Mouse (Mus musculus) liver, embryonic 14.5 days (tissue): ENCODE results near the gene Rps25. TPM values are rescaled to one million over a fixed set of nuclear protein-coding genes. Genes with fewer than 3 reads are reported as not detected.
"Not testable (repeated sequence)": the region's sequence is repeated elsewhere in the genome, so short reads cannot be mapped to it uniquely, and the experiment has no call there.

Experiments used
- ATAC-seq: fragments of 200-750 bp; cut with Nextera tagmentation; 2 replicates; pipeline ENCODE4 v1.8.0; 2017; ENCODE audit warnings: moderate number of reproducible peaks, mild to moderate bottlenecking, moderate library complexity; ENCODE audit not compliant: insufficient read depth
- DNase-seq, 3 experiments: peaks; one replicate each; pipeline ENCODE4 v3.0.0-alpha.2; 2012 to 2013; ENCODE audit warnings: low read depth in 3 of 3, low spot score in 3 of 3
- H3K27ac ChIP-seq: fragments of 300-500 bp; sonication (generic); 2 replicates; pipeline ENCODE4 v1.5.1; 2014; ENCODE audit warnings: moderate library complexity, mild to moderate bottlenecking, control low read depth, inconsistent platforms
- H3K27me3 ChIP-seq: fragments of 300-500 bp; sonication (generic); 2 replicates; pipeline ENCODE4 v1.6.1; 2014; ENCODE audit warnings: mild to moderate bottlenecking, low read length, moderate library complexity; ENCODE audit not compliant: control insufficient read depth, insufficient read depth
- H3K36me3 ChIP-seq: fragments of 300-500 bp; sonication (generic); replicated peaks from 2 replicates; pipeline ENCODE4 v1.6.1; 2014; ENCODE audit warnings: low read depth; ENCODE audit not compliant: control insufficient read depth, insufficient read depth
- H3K4me1 ChIP-seq, 2 experiments: fragments of 200-500 bp in 1 of 2; fragments of 300-500 bp in 1 of 2; sonication (generic) in 1 of 2; replicated peaks; 2 replicates each; pipeline ENCODE4 v1.6.1; 2012 to 2014; ENCODE audit warnings: antibody characterized with exemption in 1 of 2, inconsistent platforms in 1 of 2, low read length in 1 of 2; ENCODE audit not compliant: control insufficient read depth in 2 of 2, insufficient read depth in 2 of 2
- H3K4me2 ChIP-seq: fragments of 300-500 bp; sonication (generic); 2 replicates; pipeline ENCODE4 v1.6.1; 2014; ENCODE audit warnings: low read depth, mild to moderate bottlenecking, control low read depth, moderate library complexity
- H3K4me3 ChIP-seq, 2 experiments: fragments of 200-500 bp in 1 of 2; fragments of 300-500 bp in 1 of 2; sonication (generic) in 1 of 2; 2 replicates each; pipeline ENCODE4 v1.5.1; 2012 to 2014; ENCODE audit warnings: low read depth in 2 of 2, low read length in 2 of 2, mild to moderate bottlenecking in 2 of 2, control low read depth in 1 of 2, inconsistent platforms in 1 of 2, moderate library complexity in 1 of 2; ENCODE audit not compliant: insufficient read depth in 1 of 2
- H3K9ac ChIP-seq: fragments of 300-500 bp; sonication (generic); replicated peaks from 2 replicates; pipeline ENCODE4 v1.6.1; 2014; ENCODE audit warnings: mild to moderate bottlenecking, control low read depth, moderate library complexity
- H3K9me3 ChIP-seq: fragments of 300-500 bp; sonication (generic); 2 replicates; pipeline ENCODE4 v1.6.1; 2016; ENCODE audit warnings: low read length, mixed read lengths; ENCODE audit not compliant: control insufficient read depth
- CTCF ChIP-seq: IDR thresholded peaks from 2 replicates; pipeline ENCODE4 v1.5.1; 2016; ENCODE audit warnings: antibody characterized with exemption, low read depth, control low read depth
- EP300 ChIP-seq: IDR thresholded peaks from 2 replicates; pipeline ENCODE4 v1.6.1; 2016; ENCODE audit warnings: antibody characterized with exemption, low read depth
- WGBS: fragments of 180-500 bp; shearing (Covaris S2); extraction: QIAGEN DNeasy Blood & Tissue Kit; methylation state at CpG from one replicate; pipeline ENCODE4 v1.1.7; 2014; ENCODE audit not compliant: insufficient replicate concordance; 5-methylcytosine and 5-hydroxymethylcytosine counted together
- polyA plus RNA-seq, 2 experiments: library from polyadenylated mRNA; depleted of rRNA in 1 of 2; stranded (reverse) in 1 of 2; unstranded in 1 of 2; fragments of >200 nt; fragmentation: Nextera tagmentation in 1 of 2; extraction: Ambion mirVana in 1 of 2; gene quantifications; 2 replicates each; pipeline versions ENCODE4 v1.2.1 to v1.2.3; 2012 to 2014

Gene Rps25
- polyA plus RNA-seq, 2 experiments, result 717 to 1,614 TPM

DNA sequence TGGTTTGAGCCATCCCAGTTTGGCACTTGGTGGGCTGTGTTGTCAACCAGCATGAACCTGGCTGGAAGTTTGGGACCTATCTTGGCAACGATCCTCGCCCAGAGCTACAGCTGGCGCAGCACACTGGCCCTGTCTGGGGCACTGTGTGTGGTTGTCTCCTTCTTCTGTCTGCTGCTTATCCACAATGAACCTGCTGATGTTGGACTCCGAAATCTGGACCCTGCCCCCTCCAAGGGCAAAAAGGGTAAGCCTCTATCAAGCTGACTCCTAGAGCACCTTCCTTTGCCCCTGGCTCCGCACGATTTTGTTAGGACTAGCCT lies 7.2 kb upstream of the Rps25 start:
- Histone ChIP-seq H3K36me3 (peaks cover 29% of the 10 kb centered on the region), H3K27ac (no peak overlapping the region), H3K4me2 (no peak overlapping the region), H3K9me3 (no peaks in the 10 kb centered on the region), H3K4me1 (peaks cover 3 to 17% of the 10 kb centered on the region in 2 experiments; a peak in 3 of 4 replicates), H3K27me3 (no peaks in the 10 kb centered on the region), H3K4me3 (no peak overlapping the region), H3K9ac (no peak overlapping the region)
- DNase-seq, result no peak
- TF ChIP-seq EP300 (no peak), CTCF (no peak)
- no peak for ATAC-seq
- WGBS, result 79% methylated on average over 6 of the region's 6 CpGs

- no peak for ATAC-seq
- Histone ChIP-seq H3K9me3 (no peaks in the 10 kb centered on the region), H3K4me1 (peaks cover 5 to 20% of the 10 kb centered on the region in 2 experiments; a peak in 3 of 4 replicates), H3K9ac (no peak overlapping the region), H3K4me2 (no peak overlapping the region), H3K4me3 (no peak overlapping the region), H3K27ac (no peak overlapping the region), H3K27me3 (no peaks in the 10 kb centered on the region), H3K36me3 (peaks cover 29% of the 10 kb centered on the region)
- DNase-seq, result no peak
- WGBS, result 76% methylated on average over 4 of the region's 4 CpGs
- TF ChIP-seq EP300, result no peak
- TF ChIP-seq CTCF, result no peak
Observed at GRCm38 (mm10) chr9:44401081-44401480, 5.9 kb upstream of the Rps25 start.

GRCm38 (mm10) chr9:44405011-44405410 lies 1.9 kb upstream of the Rps25 start:
- ATAC-seq (no peak), DNase-seq (no peak)
- 79% methylated on average over 3 of the region's 3 CpGs for WGBS
- Histone ChIP-seq H3K36me3 (peaks cover 44% of the 10 kb centered on the region), H3K9me3 (no peaks in the 10 kb centered on the region), H3K4me3 (no peak overlapping the region), H3K27ac (no peak overlapping the region), H3K27me3 (no peaks in the 10 kb centered on the region), H3K4me2 (no peak overlapping the region), H3K4me1 (peaks cover 7 to 17% of the 10 kb centered on the region in 2 experiments), H3K9ac (no peak overlapping the region)
- TF ChIP-seq CTCF, result no peak
- no peak for TF ChIP-seq EP300

DNA sequence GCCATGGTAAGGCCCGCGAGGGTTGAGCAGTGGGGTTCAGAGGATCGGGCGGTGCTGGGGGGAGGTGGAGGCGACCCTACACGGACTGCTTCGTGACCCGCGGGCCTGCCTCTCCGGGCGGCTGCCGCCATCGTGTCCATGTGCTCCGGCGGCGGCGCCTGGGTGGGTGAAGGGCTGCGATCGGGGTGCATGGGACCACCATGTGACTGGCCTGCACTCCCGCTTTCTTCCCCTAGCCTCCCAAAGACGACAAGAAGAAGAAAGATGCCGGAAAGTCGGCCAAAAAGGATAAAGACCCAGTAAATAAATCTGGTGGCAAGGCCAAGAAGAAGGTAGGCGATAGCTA lies 786 bp downstream of the Rps25 start:
- no peak for TF ChIP-seq EP300
- TF ChIP-seq CTCF, result no peak
- Histone ChIP-seq H3K4me3 (peak overlapping the region; percentile 72 to 98), H3K36me3 (peaks cover 50% of the 10 kb centered on the region), H3K9ac (peak overlapping the region; percentile 79), H3K4me2 (peak overlapping the region; percentile 95), H3K4me1 (peaks cover 10 to 34% of the 10 kb centered on the region in 2 experiments), H3K27me3 (no peaks in the 10 kb centered on the region), H3K9me3 (no peaks in the 10 kb centered on the region), H3K27ac (peak overlapping the region; percentile 73)
- ATAC-seq (no peak; the same call in 1 of the 2 replicates), DNase-seq (no peak)
- 0% methylated on average over 24 of the region's 24 CpGs for WGBS

GRCm38 (mm10) chr9:44408693-44409092 lies 1.8 kb downstream of the Rps25 start:
- Histone ChIP-seq H3K27ac (peak overlapping the region; percentile 22; the same call in 1 of the 2 replicates), H3K9ac (peak overlapping the region; percentile 79), H3K36me3 (peaks cover 50% of the 10 kb centered on the region), H3K4me3 (peak overlapping the region; percentile 72 to 98), H3K4me2 (peak overlapping the region; percentile 95), H3K4me1 (peaks cover 10 to 34% of the 10 kb centered on the region in 2 experiments)
- not testable (repeated sequence) for DNase-seq, H3K9me3 ChIP-seq, H3K27me3 ChIP-seq, ATAC-seq
- WGBS, result 52% methylated on average over 9 of the region's 9 CpGs
